Mouse (Mus musculus): ENCODE measurements at regions not wholly inside any gene's neighbourhood (a gene's known extent, or its start where the extent isn't known, plus 50 kb on each side); places are given as distances from the start of the nearest gene placed in this dataset.

DNA sequence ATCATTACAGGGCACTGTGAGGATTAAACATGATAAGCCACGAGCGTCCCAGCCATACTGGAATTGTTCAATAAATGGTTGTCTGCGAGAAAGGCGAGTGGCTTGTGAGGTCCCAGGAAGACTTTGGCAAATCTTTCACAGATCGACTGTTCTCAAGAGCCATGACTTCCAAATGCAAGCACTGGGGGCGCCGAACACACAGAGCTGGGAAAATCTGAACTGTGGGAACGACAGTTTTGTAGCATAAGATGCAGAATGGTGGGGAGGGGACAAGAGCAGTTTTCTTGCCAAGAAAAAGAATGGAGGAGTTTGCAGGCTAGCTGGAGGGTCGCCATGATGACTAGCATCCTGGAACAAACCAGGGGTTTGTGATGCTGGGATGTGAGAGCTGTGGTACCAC, 300.8 kb downstream of the Bcor start:
- no peak overlapping the region for H3K4me2 ChIP-seq (replicated peaks)
- 49% methylated on average over 9 of the region's 9 CpGs for WGBS
- H3K36me3 ChIP-seq, result no peaks in the 10 kb centered on the region
- H3K9ac ChIP-seq, result no peak overlapping the region
- H3K4me3 ChIP-seq (replicated peaks), result no peak overlapping the region
- no peaks in the 10 kb centered on the region for H3K9me3 ChIP-seq (replicated peaks)
- no peaks in the 10 kb centered on the region for H3K4me1 ChIP-seq
- H3K27me3 ChIP-seq, result peaks cover 20% of the 10 kb centered on the region; the same call in 1 of the 2 replicates
- ATAC-seq (ENCODE audit: insufficient number of reproducible peaks, low FRiP score, low TSS enrichment, low read depth), result no peak
- H3K27ac ChIP-seq (replicated peaks), result no peak overlapping the region

DNA sequence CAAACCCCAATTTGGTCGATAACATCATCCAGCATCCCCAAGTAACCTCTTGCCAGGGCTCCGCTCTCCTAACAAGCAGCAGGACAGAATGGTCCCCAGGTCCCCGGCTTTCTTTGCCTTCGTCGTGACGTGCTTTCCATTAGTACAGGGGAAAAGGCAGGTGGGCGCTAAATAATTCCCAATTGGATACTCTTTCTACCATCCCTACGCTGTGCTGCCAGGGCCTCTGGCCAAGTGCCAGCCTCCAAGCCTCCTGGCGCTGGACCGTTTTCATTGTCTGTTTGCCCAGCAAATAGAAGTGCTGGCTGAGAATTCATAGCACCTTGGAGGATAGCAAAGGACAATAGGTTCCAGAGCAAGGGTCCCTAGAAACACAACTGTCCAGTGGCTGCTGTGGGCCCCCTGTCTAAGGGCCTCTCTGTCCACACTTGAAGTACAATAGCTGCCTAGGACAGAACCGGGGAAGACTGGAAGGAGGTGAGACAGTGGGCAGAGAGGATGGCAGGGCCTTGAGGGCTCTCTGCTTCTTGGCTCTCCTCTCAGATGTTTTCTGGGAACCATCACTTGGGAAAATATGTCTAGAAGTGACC, 298.9 kb downstream of the Bcor start:
- H3K27me3 ChIP-seq, result peaks cover 24% of the 10 kb centered on the region; the same call in 1 of the 2 replicates
- H3K27ac ChIP-seq (replicated peaks), result no peak overlapping the region
- 51% methylated on average over 11 of the region's 11 CpGs for WGBS
- no peaks in the 10 kb centered on the region for H3K4me1 ChIP-seq
- H3K4me3 ChIP-seq (replicated peaks), result no peak overlapping the region
- H3K4me2 ChIP-seq (replicated peaks), result no peak overlapping the region
- no peak overlapping the region for H3K9ac ChIP-seq
- no peaks in the 10 kb centered on the region for H3K36me3 ChIP-seq
- no peak for ATAC-seq (ENCODE audit: insufficient number of reproducible peaks, low FRiP score, low TSS enrichment, low read depth)
- no peaks in the 10 kb centered on the region for H3K9me3 ChIP-seq (replicated peaks)

DNA sequence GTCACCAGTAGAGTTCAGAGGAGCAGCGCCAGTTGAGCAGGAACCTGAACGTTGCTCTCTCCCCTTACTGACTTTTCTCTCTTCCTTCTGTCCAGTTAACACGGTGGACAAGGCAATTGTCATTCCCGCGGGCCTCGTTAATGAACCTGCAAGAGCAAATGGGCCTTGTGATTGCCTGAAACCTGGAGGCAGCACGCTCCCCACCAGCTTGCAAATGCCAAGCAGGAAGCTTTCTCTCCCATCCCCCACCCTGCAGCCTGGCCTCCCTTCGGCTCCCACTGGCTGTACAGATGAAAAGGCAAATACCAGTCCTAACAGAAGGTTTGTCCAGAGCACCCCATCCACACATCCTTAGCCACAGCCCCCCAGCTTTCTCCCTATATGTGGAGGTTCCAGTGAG, 298.3 kb downstream of the Bcor start:
- H3K9ac ChIP-seq, result no peak overlapping the region
- 35% methylated on average over 8 of the region's 8 CpGs for WGBS
- ATAC-seq (ENCODE audit: insufficient number of reproducible peaks, low FRiP score, low TSS enrichment, low read depth), result no peak
- no peaks in the 10 kb centered on the region for H3K4me1 ChIP-seq
- no peak overlapping the region for H3K4me3 ChIP-seq (replicated peaks)
- no peaks in the 10 kb centered on the region for H3K36me3 ChIP-seq
- no peak overlapping the region for H3K4me2 ChIP-seq (replicated peaks)
- no peak overlapping the region for H3K27ac ChIP-seq (replicated peaks)
- H3K9me3 ChIP-seq (replicated peaks), result no peaks in the 10 kb centered on the region
- peaks cover 24% of the 10 kb centered on the region; the same call in 1 of the 2 replicates for H3K27me3 ChIP-seq

DNA sequence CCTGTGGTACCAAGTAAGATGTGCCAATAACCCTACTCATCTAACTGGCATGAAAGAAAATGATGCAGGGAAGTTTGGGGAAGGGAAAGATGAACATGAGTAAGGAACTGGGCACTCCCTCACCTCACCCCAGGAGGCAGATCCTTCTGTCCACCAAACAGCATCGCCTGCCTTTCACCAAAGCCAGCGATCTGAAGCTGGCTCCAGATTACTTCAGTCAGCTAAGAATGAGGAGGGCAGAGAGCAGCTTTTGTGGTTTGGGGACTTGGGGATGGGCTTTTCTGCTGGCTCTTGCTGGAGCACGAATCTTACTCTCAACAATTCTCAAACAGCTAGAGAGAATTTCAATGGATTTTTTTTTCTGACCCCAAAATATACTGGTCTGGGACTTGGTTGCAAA, 297.0 kb downstream of the Bcor start:
- Histone ChIP-seq H3K4me2 (replicated peaks) (no peak overlapping the region), H3K9me3 (replicated peaks) (no peaks in the 10 kb centered on the region), H3K36me3 (no peaks in the 10 kb centered on the region), H3K27ac (replicated peaks) (no peak overlapping the region), H3K4me1 (no peaks in the 10 kb centered on the region), H3K4me3 (replicated peaks) (no peak overlapping the region), H3K9ac (no peak overlapping the region), H3K27me3 (peaks cover 24% of the 10 kb centered on the region; the same call in 1 of the 2 replicates)
- 33% methylated on average over 3 of the region's 3 CpGs for WGBS
- ATAC-seq (ENCODE audit: insufficient number of reproducible peaks, low FRiP score, low TSS enrichment, low read depth), result no peak

DNA sequence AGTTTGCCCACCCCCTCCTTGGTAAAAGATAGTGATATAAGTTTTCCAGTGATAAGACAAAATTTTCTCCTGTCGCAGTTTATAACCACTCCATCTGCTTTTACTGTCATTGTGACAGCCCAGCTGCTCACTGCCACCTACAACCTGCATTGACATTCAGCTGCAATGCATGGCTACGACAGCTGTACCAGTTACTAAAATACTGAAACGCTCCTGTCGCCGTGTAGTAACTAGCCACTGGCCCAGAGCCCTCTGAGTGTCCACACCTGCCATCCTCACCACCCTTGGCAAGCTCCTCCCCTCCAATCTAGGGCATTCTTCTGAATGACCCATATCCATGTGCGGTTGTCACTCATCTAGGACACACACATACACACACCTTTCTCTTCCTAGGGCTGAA, 286.2 kb downstream of the Bcor start:
- no peak overlapping the region for H3K9ac ChIP-seq
- no peaks in the 10 kb centered on the region for H3K9me3 ChIP-seq (replicated peaks)
- no peak overlapping the region for H3K27ac ChIP-seq (replicated peaks)
- no peak for ATAC-seq (ENCODE audit: insufficient number of reproducible peaks, low FRiP score, low TSS enrichment, low read depth)
- H3K27me3 ChIP-seq, result peaks cover 3% of the 10 kb centered on the region; the same call in 1 of the 2 replicates
- no peaks in the 10 kb centered on the region for H3K36me3 ChIP-seq
- no peaks in the 10 kb centered on the region for H3K4me1 ChIP-seq
- 80% methylated on average over 6 of the region's 6 CpGs for WGBS
- H3K4me3 ChIP-seq (replicated peaks), result no peak overlapping the region
- H3K4me2 ChIP-seq (replicated peaks), result no peak overlapping the region

DNA sequence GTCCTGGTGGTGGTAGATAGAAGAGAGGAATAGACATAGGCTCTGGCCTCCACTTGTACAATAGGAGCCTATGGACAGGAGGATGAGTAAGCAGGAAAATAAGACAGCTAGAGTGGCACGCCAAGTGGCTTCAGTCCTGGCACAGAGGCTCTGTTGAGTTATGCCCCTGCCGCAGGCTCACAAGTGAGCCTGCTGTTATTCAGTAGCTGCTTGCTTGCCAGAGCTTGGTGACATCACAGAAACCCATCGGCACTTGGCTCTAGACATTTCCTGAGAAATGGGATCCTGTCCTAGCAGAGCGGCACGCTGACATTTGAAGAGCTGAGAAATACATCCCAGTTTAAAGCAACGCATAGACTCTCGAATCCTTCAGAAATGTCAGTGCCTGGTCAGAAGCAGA, 283.5 kb downstream of the Bcor start:
- Histone ChIP-seq H3K9me3 (replicated peaks) (no peaks in the 10 kb centered on the region), H3K27me3 (peaks cover 3% of the 10 kb centered on the region; the same call in 1 of the 2 replicates), H3K4me1 (no peaks in the 10 kb centered on the region), H3K36me3 (no peaks in the 10 kb centered on the region), H3K27ac (replicated peaks) (no peak overlapping the region), H3K9ac (no peak overlapping the region), H3K4me2 (replicated peaks) (no peak overlapping the region), H3K4me3 (replicated peaks) (no peak overlapping the region)
- 78% methylated on average over 7 of the region's 7 CpGs for WGBS
- no peak for ATAC-seq (ENCODE audit: insufficient number of reproducible peaks, low FRiP score, low TSS enrichment, low read depth)

DNA sequence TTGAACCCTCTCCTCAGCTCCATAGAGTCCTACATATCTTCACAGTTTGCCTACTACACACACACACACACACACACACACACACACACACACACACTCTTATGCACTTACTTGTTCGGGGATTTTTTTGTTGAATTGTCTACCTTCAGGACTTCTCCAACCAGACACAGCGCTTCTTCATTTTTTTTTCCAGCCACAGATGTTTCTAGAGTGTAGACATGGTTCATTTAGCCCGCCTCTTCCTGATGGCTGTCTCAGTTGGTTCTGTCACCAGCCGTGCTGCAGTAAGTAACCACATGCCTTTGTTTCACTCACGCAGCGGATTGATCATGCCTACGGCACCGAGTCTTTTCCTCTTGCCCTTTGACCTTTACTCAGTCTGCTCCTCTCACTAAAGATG, 282.1 kb downstream of the Bcor start:
- 58% methylated on average over 8 of the region's 8 CpGs for WGBS
- Histone ChIP-seq H3K27me3 (peaks cover 3% of the 10 kb centered on the region; the same call in 1 of the 2 replicates), H3K4me3 (replicated peaks) (no peak overlapping the region), H3K9me3 (replicated peaks) (no peaks in the 10 kb centered on the region), H3K36me3 (no peaks in the 10 kb centered on the region), H3K4me2 (replicated peaks) (no peak overlapping the region), H3K9ac (no peak overlapping the region), H3K27ac (replicated peaks) (no peak overlapping the region), H3K4me1 (no peaks in the 10 kb centered on the region)
- no peak for ATAC-seq (ENCODE audit: insufficient number of reproducible peaks, low FRiP score, low TSS enrichment, low read depth)

DNA sequence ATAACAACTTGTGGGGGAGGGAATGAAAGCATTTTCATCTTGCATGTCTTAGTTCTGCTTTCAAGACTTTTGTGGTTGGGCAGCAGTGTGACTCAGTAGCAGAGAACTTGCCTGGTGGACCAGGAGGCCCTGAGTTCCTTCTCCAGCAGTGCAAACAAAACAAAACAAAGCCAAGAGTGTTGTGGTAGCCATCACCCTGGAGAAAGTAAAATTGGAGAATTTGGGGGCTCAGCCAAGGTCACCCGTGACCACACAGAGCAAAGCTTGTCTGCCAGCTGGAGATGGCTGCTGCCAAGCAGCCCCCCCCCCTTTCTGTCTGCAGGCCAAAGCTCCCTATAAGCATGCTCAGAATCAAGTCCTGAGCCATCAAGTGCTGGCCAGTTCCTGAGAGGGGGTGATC, 279.2 kb downstream of the Bcor start:
- H3K36me3 ChIP-seq, result no peaks in the 10 kb centered on the region
- no peak overlapping the region for H3K9ac ChIP-seq
- H3K4me1 ChIP-seq, result no peaks in the 10 kb centered on the region
- H3K27ac ChIP-seq (replicated peaks), result no peak overlapping the region
- no peak overlapping the region for H3K4me2 ChIP-seq (replicated peaks)
- H3K4me3 ChIP-seq (replicated peaks), result no peak overlapping the region
- WGBS, result 71% methylated on average over 1 of the region's 1 CpGs
- H3K27me3 ChIP-seq, result peaks cover 6% of the 10 kb centered on the region
- ATAC-seq (ENCODE audit: insufficient number of reproducible peaks, low FRiP score, low TSS enrichment, low read depth), result no peak
- no peaks in the 10 kb centered on the region for H3K9me3 ChIP-seq (replicated peaks)

DNA sequence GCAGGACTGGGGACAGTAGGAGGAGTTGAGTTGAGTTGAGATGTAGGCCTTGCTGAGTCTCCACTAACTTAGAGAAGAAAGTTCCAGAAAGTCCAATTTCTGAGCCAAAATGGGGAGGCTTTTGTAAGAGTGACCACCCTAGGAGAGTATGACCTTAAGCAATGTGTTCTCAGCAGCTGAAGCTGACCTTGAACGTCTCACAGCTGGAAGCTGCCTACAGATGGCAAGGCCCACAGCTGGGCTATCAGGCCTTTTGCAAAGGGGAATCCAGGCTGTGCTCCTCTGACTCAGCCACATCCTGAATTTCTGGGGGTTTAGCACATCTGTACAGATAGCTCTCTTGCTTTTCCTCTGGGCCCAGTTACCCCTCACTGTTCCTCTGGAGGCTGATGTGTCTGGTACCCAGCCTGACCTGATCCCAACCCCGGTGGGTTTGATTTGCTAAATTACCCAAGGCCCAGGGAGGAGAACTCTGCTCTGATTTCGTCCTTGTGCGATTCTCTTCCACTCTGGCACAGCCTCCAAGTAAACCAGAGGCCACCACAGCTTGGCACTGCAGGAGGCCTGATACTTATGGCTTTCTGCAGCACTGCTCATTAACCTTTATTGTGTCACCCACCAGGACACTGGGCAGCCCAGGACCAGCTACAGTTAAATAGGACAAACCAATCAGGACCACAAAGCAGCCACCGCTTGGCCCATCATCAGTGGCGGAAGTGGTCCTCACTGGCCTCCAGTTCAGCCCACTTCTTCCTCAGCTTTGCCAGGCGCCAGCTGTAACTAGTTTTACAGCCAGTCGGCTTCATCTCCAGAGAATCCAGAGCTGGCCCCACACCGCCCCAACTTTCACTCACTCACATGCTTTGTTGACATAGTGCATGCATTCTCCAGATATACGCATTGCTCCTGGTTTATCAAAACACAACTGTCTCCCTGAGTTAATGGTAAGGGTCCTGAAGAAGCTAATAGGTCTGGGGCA, 276.1 kb downstream of the Bcor start:
- Histone ChIP-seq H3K27ac (replicated peaks) (no peak overlapping the region), H3K4me3 (replicated peaks) (no peak overlapping the region), H3K9ac (no peak overlapping the region), H3K9me3 (replicated peaks) (no peaks in the 10 kb centered on the region), H3K4me1 (0 out of 2 replicates have a peak, but pooled peaks cover 3% of the 10 kb centered on the region), H3K27me3 (peaks cover 6% of the 10 kb centered on the region), H3K36me3 (no peaks in the 10 kb centered on the region), H3K4me2 (replicated peaks) (no peak overlapping the region)
- WGBS, result 63% methylated on average over 10 of the region's 10 CpGs
- ATAC-seq (ENCODE audit: insufficient number of reproducible peaks, low FRiP score, low TSS enrichment, low read depth), result no peak

DNA sequence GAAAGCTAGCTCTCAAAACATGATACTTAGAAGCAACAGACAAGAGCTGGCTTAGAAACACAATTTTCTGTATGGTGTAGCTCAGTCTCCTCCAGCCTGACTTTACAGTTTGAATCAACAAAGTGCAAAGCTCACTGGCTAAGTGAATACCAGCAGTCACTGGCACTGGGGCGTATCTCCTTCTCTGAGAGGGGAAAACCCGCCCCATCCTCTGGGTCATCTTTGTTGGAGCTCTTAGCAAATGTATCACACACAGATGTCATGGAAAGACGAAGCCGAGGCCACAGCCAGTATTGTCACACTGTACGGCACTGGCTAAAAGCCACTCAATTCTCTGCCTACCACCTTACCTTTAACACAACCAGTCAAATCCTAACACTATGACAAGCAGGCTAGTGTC, 267.8 kb downstream of the Bcor start:
- 80% methylated on average over 5 of the region's 5 CpGs for WGBS
- no peak for ATAC-seq (ENCODE audit: insufficient number of reproducible peaks, low FRiP score, low TSS enrichment, low read depth)
- no peak overlapping the region for H3K4me3 ChIP-seq (replicated peaks)
- H3K36me3 ChIP-seq, result no peaks in the 10 kb centered on the region
- peaks cover 16% of the 10 kb centered on the region; the same call in 1 of the 2 replicates for H3K27me3 ChIP-seq
- H3K27ac ChIP-seq (replicated peaks), result no peak overlapping the region
- no peak overlapping the region for H3K4me2 ChIP-seq (replicated peaks)
- H3K9ac ChIP-seq, result no peak overlapping the region
- H3K4me1 ChIP-seq, result 0 out of 2 replicates have a peak, but pooled peaks cover 3% of the 10 kb centered on the region
- no peaks in the 10 kb centered on the region for H3K9me3 ChIP-seq (replicated peaks)

DNA sequence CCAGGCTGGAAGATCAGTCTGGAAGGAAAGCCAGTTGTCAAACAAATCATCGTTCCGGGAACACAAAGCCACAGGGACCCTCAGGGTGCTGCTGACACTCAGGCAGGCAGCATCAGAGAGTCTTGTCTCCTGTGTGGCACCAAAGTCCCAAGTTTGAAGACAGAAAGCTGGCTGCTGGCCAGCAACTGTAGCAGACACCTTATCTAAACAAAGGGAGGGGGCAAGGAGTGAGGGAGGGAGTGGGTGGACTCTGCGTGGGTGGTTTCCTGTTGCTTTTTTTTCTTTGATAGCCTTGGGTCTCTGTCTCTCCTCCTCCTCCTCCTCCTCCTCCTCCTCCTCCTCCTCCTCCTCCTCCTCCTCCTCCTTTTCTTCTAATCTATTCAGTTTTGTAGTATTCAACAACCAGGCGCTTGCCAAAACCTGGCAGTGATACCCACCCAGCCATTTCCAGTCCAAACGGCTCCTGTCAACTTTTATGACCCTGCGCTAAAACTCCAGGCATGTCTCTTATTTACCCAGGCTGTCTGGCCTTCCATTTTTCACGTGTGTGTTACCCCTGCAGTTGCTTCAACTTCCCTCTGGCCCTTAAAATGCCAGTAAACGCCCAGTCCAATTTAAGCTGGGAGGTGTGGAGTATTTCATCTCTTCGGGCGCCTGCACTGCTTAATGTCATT, 266.4 kb downstream of the Bcor start:
- Histone ChIP-seq H3K9ac (no peak overlapping the region), H3K36me3 (no peaks in the 10 kb centered on the region), H3K27ac (replicated peaks) (no peak overlapping the region), H3K27me3 (peaks cover 16% of the 10 kb centered on the region), H3K9me3 (replicated peaks) (no peaks in the 10 kb centered on the region), H3K4me1 (no peaks in the 10 kb centered on the region), H3K4me2 (replicated peaks) (no peak overlapping the region), H3K4me3 (replicated peaks) (no peak overlapping the region)
- ATAC-seq (ENCODE audit: insufficient number of reproducible peaks, low FRiP score, low TSS enrichment, low read depth), result no peak
- 42% methylated on average over 9 of the region's 10 CpGs for WGBS
